Mouse (Mus musculus) small intestine, adult 2 months (tissue): ENCODE results near the gene Ndufa6.

Source experiments
- CTCF ChIP-seq: fragments of 200-500 bp; IDR thresholded peaks from 2 replicates; pipeline ENCODE4 v1.5.1; 2012; ENCODE audit warnings: low read depth, mild to moderate bottlenecking, control low read depth, inconsistent platforms, low read length, moderate library complexity, mixed read lengths; ENCODE audit not compliant: insufficient replicate concordance, insufficient read length; ENCODE audit errors: extremely low read depth
- POLR2A ChIP-seq: fragments of 200-500 bp; IDR thresholded peaks from 2 replicates; pipeline ENCODE4 v1.6.1; 2012; ENCODE audit warnings: low read depth, mild to moderate bottlenecking, control low read depth, inconsistent platforms, low read length, moderate library complexity

- TF ChIP-seq POLR2A (0 out of 2 replicates have a peak, but pooled peaks have one; percentile 15), CTCF (no peak)
Measured at GRCm38 (mm10) chr15:82353078-82353744, 911 bp downstream of the Ndufa6 start.
